Mouse (Mus musculus): ENCODE measurements around the gene Ddn.

Gene Ddn

GRCm38 (mm10) chr15:98809390-98809789 lies at the start of gene Ddn:
TSS of gene Ddn (minus strand) at chr15:98809490.
- DNase-seq: no peak

DNA sequence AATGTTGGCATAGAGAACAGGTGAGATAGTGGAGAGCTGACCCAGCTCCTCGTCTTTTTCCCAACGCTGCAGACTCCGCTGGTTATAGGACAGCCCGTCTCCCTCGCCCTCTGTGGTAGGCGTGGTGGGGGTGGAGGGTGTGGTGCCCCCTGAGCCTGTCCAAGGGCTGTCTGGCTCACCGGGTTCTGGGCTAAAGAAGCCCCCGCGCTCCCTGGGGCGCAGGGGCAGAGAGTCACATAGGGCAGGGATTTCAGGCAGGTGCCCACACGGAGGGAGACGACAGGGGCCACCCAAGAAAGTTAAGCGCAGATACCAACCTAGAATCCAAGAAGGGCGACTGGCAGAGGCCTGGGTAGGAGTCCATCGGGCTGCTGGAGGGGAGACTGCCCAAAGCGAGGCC lies 44.9 kb upstream of the Ddn start:
- no peak for DNase-seq

DNA sequence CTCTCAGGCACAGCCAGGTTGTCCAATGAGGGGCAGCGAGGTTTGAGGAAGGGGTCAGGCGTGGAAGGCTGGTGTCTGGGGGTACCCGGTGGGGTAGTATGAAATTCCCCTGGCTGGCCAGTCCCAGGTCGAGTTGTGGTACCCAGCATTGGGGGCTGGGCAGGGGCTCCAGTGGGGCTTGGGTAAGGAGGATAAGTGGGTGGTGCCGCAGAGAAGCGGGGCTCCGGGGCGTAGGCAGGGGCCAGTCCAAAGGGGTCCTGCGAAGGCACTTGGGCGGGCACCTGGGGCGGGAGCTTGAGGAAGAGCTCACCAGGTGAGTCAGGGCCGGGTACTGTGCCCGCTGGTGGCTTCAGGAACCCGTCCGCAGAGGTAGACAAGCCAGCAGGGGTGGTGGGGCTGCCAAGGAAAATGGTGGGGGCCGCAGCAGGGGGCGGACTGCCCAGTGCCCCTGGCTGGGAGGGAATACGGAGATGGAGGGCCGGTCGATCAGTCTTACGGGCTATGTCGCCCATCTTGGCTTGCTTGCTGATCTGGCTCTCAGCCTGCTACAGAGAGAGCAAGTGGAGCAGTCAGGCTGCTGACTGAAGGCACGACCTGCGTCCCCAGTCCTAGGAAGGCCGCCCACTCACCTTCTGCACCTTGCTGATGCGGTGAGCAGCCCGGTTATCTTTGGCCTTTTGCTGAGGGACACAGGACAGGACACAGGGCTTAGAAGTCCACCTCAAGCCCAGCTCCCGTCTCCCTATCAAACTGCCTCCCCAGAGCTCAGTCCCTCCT lies 44.1 kb upstream of the Ddn start:
- DNase-seq: no peak

DNA sequence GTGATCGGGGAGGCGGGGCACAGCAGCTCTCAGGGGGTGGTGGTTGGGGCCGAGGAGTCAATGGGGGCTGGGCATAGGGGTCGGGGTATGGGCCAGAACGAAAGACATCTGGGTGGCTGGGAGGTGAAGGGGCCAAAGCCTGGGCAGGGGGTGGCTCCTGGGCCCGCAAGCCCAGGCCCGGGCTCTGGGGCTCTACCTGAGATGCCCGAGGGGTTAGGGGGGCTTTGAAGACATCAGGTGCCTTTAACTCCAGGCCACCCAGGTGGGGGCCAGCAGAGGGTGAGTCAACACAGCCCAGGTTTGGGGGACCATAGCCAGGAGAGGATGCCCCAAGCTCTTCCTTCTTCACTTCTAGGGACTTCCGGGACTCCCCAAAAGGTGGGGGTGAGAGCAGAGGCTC lies 43.4 kb upstream of the Ddn start:
- no peak for DNase-seq

GRCm38 (mm10) chr15:98852071-98852470 lies 42.8 kb upstream of the Ddn start:
- no peak for DNase-seq

- no peak for DNase-seq
Observed at GRCm38 (mm10) chr15:98851229-98851818, 42.0 kb upstream of the Ddn start.

- DNase-seq: no peak
Observed at GRCm38 (mm10) chr15:98850668-98851067, 41.4 kb upstream of the Ddn start.

DNA sequence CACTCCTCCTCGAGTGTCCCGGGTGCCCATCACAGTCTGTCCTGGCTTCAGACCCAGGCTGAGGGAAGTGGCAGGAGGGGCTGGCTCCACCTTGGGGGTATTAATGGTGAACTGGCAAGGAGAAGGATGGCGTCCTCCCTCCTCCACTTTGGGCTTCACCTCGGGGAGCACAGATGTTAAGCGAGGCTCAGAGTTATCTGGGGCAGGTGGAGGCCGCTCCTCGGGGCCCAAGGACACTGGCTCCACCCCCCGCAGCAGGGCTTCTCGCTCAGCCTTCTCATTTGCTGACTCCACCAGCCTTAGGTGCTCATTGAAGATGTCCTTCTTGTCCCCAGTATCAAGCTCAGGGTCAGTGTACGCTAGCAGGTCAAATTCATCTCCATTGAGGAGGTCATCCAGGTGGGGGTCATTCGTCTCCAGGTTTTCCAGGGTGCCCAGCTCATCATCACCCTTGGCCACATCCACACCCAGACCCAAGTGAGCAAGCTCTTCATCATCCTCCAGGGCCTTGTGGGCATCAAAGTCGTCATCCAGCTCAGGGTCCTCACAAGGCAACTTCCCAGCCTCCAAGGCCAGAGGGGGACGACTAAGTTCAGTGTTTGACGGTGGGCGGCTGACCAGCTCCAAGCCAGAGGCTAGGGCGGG lies 40.8 kb upstream of the Ddn start:
- no peak for DNase-seq

DNA sequence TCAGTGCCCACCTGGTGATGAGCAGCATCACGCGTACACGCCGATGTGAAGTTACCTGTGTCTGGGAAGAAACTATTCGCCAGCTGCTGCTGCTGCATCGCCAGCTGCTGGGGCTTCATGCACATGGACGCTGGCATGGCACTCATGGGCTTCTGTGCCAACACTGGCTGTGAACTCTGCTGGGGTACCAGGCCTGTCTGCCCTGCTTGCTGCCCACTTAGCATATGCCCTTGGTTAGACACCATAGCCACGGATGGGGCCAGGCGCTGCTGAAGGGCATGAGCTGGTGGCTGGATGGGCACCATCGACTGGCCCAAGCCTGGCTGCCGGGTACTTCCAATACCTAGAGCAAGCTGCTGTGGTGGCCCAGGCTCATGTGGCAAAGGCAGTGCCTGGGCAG lies 39.9 kb upstream of the Ddn start:
- no peak for DNase-seq

GRCm38 (mm10) chr15:98846140-98846539 lies 36.9 kb upstream of the Ddn start:
- no peak for DNase-seq

GRCm38 (mm10) chr15:98845149-98845548 lies 35.9 kb upstream of the Ddn start:
- no peak for DNase-seq

DNA sequence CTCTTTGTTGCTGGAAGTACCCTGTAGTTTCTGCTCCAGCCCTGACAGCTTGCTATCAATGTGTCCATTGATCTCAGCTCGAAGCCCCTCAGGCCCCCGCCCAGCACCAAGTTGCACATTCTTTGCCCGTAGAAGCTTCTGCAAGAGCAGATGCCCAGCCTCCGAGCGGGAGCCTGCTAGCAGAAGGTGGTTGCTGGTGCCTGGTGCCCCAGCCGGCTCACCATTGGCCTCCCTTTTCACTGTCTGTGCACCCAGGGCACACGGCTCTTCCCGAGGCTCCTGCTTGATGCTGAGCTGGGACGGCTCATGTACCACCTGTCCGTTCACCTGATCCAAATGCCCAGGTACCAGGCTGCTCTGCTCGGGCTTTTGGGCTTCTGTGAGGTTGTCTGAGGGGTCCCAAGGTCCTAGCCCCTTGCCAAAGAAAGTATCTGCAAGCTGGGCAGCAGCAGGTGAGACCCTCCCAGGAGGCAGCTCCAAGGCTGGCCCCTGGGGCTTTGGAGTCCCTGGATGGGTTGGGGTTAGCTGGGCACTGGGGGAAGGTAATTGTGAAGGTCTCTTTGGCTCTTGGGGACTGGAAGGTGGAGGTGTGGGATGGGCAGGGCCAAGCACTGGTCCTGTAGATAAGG lies 34.4 kb upstream of the Ddn start:
- no peak for DNase-seq

DNA sequence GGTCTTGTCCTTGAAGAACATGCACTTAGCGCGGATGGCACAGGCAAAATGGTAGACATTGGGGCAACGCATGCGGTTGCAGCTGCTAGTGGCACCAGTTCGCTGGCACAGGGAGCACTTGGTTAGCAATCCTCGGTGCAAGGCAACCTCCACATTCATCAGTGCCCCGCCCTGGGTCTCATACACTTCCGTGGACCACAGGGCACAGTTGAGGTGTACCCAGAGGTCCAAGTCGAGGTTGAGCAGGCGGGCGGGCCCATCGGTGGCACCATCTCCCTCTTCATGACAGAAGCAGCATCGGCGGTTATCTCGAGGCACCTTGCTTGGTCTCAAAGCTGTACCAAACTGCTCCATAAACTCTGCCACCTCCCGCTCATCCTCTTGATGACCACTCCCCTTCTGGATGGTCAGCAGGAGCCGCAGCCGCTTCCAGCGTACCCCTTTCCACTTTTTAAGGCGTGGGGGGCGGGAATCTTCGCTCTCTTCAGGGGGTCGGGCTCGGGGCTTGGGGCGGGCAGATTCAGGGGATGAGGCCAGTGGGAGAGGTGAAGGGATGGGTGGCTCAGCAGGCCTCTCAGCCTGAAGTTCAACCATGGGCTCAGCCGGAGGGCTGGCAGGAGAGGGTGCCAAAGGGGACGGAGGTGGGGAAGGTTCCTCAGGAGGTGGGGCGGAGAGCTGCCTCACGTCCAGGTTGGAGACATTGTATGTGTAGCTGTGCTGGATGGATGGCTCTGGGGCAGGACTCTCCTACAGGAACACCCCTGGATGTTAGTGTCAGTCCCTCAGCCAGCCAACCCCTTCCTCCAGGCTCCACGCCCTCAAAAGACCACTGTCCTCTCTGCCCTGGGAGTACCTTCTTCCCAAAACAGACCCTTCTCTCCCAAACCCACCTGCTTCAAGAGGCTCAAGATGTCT lies 30.6 kb upstream of the Ddn start:
- no peak for DNase-seq

DNA sequence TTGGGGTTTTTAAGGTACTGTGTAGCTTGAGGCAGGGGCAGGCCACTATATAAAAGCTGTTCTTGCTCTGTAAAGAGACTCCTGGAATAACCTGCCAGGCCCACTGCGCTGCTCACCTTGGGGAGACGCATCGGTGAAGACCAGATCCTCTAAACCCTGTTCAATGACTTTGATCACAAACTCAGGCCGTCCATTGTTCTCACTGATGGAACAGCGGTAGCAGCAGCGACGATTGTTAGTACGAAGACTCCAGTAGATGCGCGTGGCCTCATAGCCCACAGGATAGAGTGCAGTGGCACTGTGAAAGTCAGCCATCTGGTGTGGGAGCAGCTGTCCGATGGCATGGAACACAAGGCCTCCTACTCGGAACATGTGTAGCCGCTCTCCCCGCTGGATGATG lies 29.9 kb upstream of the Ddn start:
- no peak for DNase-seq

- no peak for DNase-seq
Observed at GRCm38 (mm10) chr15:98837743-98838103, 28.4 kb upstream of the Ddn start.

DNA sequence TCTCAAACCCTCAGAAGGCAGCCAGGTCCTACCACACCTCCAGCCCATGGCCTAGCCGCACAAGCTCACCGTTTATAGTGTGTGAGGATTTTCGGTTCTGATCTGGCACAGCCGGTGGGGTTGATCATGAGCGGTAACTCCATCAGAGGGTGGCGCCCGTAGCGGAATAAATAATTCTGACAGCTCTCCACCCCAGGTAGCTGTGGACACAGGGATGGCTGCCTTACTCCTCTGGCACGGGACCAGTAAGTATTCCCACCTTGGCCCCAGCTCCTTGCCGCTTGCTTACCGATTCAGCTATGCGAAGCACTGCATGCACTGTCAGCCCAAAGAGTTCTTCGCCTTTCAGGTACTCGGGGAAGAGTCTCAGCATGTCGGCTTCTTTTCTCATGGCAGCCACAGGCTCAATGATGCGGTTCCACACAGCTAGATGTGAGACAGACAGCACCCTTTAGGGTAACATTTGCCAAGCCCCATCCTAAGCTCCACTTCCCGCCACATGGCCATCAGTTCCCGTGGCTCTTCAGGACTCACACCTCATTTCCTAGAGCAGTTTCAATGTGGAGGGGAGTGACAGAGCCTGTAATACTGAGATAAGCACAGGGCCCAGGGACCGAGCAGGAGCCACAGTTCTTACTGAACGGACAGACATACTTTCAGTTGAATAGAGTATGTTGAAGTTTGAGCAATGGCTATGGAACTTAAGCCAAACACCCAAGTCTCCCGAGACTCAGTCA lies 27.9 kb upstream of the Ddn start:
- DNase-seq: no peak

- DNase-seq: no peak
Observed at GRCm38 (mm10) chr15:98835291-98835690, 26.0 kb upstream of the Ddn start.

GRCm38 (mm10) chr15:98834059-98834458 lies 24.8 kb upstream of the Ddn start:
- DNase-seq: no peak

DNA sequence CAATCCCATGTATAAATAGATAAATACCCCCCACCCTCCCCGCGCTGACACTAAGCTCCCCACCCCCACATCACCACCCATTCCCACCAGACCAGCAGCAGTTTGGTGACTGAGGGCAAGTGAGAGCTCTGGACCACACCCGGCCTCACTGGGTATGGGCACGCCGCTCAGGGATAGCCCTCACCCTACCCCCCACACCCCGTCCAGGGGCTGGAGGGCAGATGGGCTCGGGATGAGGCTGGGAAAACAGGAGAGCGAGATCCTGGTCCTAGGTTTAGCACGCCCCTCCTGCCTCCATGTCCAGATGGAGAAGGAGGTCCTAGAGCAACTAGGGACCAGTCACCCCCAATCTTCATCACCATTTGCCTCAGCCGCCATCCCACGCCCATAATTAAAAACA lies 24.0 kb upstream of the Ddn start:
- no peak for DNase-seq

GRCm38 (mm10) chr15:98832161-98833058 lies 23.1 kb upstream of the Ddn start:
- peak; percentile 49 to 61 for DNase-seq

GRCm38 (mm10) chr15:98831684-98832035 lies 22.4 kb upstream of the Ddn start:
- DNase-seq: no peak

Data from thymus, adult 18-20 months (tissue).